Mouse (Mus musculus) lung, embryonic 15.5 days (tissue): ENCODE measurements at regions not wholly inside any gene's neighbourhood (a gene's known extent, or its start where the extent isn't known, plus 50 kb on each side); places are given as distances from the start of the nearest gene placed in this dataset.
"Not testable (repeated sequence)": the region's sequence is repeated elsewhere in the genome, so short reads cannot be mapped to it uniquely, and the experiment has no call there.

Source experiments
- ATAC-seq: fragments of 200-750 bp; cut with Nextera tagmentation; 2 replicates; pipeline ENCODE4 v1.8.0; 2017; ENCODE audit warnings: moderate number of reproducible peaks, borderline replicate concordance; ENCODE audit not compliant: low FRiP score, low TSS enrichment; ENCODE audit errors: extremely low read depth
- H3K27ac ChIP-seq: fragments of 300-500 bp; sonication (generic); 2 replicates; pipeline ENCODE4 v1.5.1; 2015; ENCODE audit warnings: moderate library complexity, mild to moderate bottlenecking, inconsistent platforms
- H3K27me3 ChIP-seq: fragments of 300-500 bp; sonication (generic); 2 replicates; pipeline ENCODE4 v1.6.1; 2015; ENCODE audit warnings: inconsistent platforms
- H3K36me3 ChIP-seq: fragments of 300-500 bp; sonication (generic); 2 replicates; pipeline ENCODE4 v1.6.1; 2015; ENCODE audit warnings: inconsistent platforms
- H3K4me1 ChIP-seq: fragments of 300-500 bp; sonication (generic); 2 replicates; pipeline ENCODE4 v1.6.1; 2015; ENCODE audit warnings: inconsistent platforms
- H3K4me2 ChIP-seq: fragments of 300-500 bp; sonication (generic); 2 replicates; pipeline ENCODE4 v1.6.1; 2015; ENCODE audit warnings: inconsistent platforms, mild to moderate bottlenecking, moderate library complexity
- H3K4me3 ChIP-seq: fragments of 300-500 bp; sonication (generic); 2 replicates; pipeline ENCODE4 v1.5.1; 2015; ENCODE audit warnings: mild to moderate bottlenecking, inconsistent platforms
- H3K9ac ChIP-seq: fragments of 300-500 bp; sonication (generic); 2 replicates; pipeline ENCODE4 v1.6.1; 2015; ENCODE audit warnings: inconsistent platforms
- H3K9me3 ChIP-seq: fragments of 300-500 bp; sonication (generic); 2 replicates; pipeline ENCODE4 v1.6.1; 2016; ENCODE audit warnings: inconsistent platforms
- WGBS: fragments of 180-500 bp; shearing (Covaris S2); methylation state at CpG from one replicate; pipeline ENCODE4 v1.1.7; 2015; 5-methylcytosine and 5-hydroxymethylcytosine counted together

- 70% methylated on average over 14 of the region's 14 CpGs for WGBS
- Histone ChIP-seq H3K9ac (no peak overlapping the region), H3K36me3 (no peaks in the 10 kb centered on the region), H3K27me3 (no peaks in the 10 kb centered on the region), H3K4me1 (no peaks in the 10 kb centered on the region), H3K9me3 (no peaks in the 10 kb centered on the region), H3K4me2 (no peak overlapping the region), H3K27ac (no peak overlapping the region), H3K4me3 (no peak overlapping the region)
- ATAC-seq, result no peak; the same call in 1 of the 2 replicates
Measured at GRCm38 (mm10) chr5:133010624-133011575, 467.8 kb upstream of the Auts2 start.

- Histone ChIP-seq H3K4me2 (no peak overlapping the region), H3K27me3 (no peaks in the 10 kb centered on the region), H3K9me3 (no peaks in the 10 kb centered on the region), H3K27ac (no peak overlapping the region), H3K4me3 (no peak overlapping the region), H3K4me1 (no peaks in the 10 kb centered on the region), H3K9ac (no peak overlapping the region), H3K36me3 (no peaks in the 10 kb centered on the region)
- WGBS, result 91% methylated on average over 7 of the region's 7 CpGs
- no peak for ATAC-seq
Measured at GRCm38 (mm10) chr5:132982866-132983265, 439.7 kb upstream of the Auts2 start.

GRCm38 (mm10) chr5:132979013-132979412 lies 435.9 kb upstream of the Auts2 start:
- 80% methylated on average over 5 of the region's 5 CpGs for WGBS
- H3K4me1 ChIP-seq, result no peaks in the 10 kb centered on the region
- no peak overlapping the region for H3K4me3 ChIP-seq
- H3K36me3 ChIP-seq, result no peaks in the 10 kb centered on the region
- no peak overlapping the region for H3K9ac ChIP-seq
- H3K27me3 ChIP-seq, result no peaks in the 10 kb centered on the region
- no peaks in the 10 kb centered on the region for H3K9me3 ChIP-seq
- ATAC-seq, result no peak
- H3K4me2 ChIP-seq, result no peak overlapping the region
- H3K27ac ChIP-seq, result no peak overlapping the region

GRCm38 (mm10) chr5:132975303-132975932 lies 432.3 kb upstream of the Auts2 start:
- 75% methylated on average over 4 of the region's 4 CpGs for WGBS
- no peaks in the 10 kb centered on the region for H3K4me1 ChIP-seq
- H3K27ac ChIP-seq, result no peak overlapping the region
- no peak for ATAC-seq
- H3K9me3 ChIP-seq, result no peaks in the 10 kb centered on the region; the same call in 1 of the 2 replicates
- H3K4me2 ChIP-seq, result no peak overlapping the region
- no peaks in the 10 kb centered on the region for H3K36me3 ChIP-seq
- H3K4me3 ChIP-seq, result no peak overlapping the region
- no peak overlapping the region for H3K9ac ChIP-seq
- H3K27me3 ChIP-seq, result no peaks in the 10 kb centered on the region

GRCm38 (mm10) chr5:132974876-132975275 lies 431.7 kb upstream of the Auts2 start:
- no peaks in the 10 kb centered on the region for H3K4me1 ChIP-seq
- no peak overlapping the region for H3K27ac ChIP-seq
- H3K9ac ChIP-seq, result no peak overlapping the region
- H3K27me3 ChIP-seq, result no peaks in the 10 kb centered on the region
- ATAC-seq, result no peak
- WGBS, result 31% methylated on average over 3 of the region's 3 CpGs
- no peaks in the 10 kb centered on the region; the same call in 1 of the 2 replicates for H3K9me3 ChIP-seq
- H3K4me3 ChIP-seq, result no peak overlapping the region
- H3K36me3 ChIP-seq, result no peaks in the 10 kb centered on the region
- no peak overlapping the region for H3K4me2 ChIP-seq

GRCm38 (mm10) chr5:132971046-132971445 lies 427.9 kb upstream of the Auts2 start:
- H3K36me3 ChIP-seq, result no peaks in the 10 kb centered on the region
- no peaks in the 10 kb centered on the region for H3K27me3 ChIP-seq
- 58% methylated on average over 7 of the region's 7 CpGs for WGBS

GRCm38 (mm10) chr5:132969376-132969775 lies 426.2 kb upstream of the Auts2 start:
- no peak overlapping the region for H3K4me3 ChIP-seq
- 62% methylated on average over 5 of the region's 5 CpGs for WGBS
- no peaks in the 10 kb centered on the region for H3K4me1 ChIP-seq
- H3K27me3 ChIP-seq, result no peaks in the 10 kb centered on the region
- no peak for ATAC-seq
- no peak overlapping the region for H3K4me2 ChIP-seq
- H3K9ac ChIP-seq, result no peak overlapping the region
- H3K9me3 ChIP-seq, result no peaks in the 10 kb centered on the region; the same call in 1 of the 2 replicates
- no peaks in the 10 kb centered on the region for H3K36me3 ChIP-seq
- H3K27ac ChIP-seq, result no peak overlapping the region

More at GRCm38 (mm10) chr5:132971046-132971445, 427.9 kb upstream of the Auts2 start:
- no peak overlapping the region for H3K4me3 ChIP-seq
- no peak overlapping the region for H3K4me2 ChIP-seq
- no peaks in the 10 kb centered on the region for H3K4me1 ChIP-seq
- no peaks in the 10 kb centered on the region; the same call in 1 of the 2 replicates for H3K9me3 ChIP-seq
- H3K9ac ChIP-seq, result no peak overlapping the region
- H3K27ac ChIP-seq, result no peak overlapping the region
- no peak for ATAC-seq

- Histone ChIP-seq H3K36me3 (no peaks in the 10 kb centered on the region), H3K9me3 (no peaks in the 10 kb centered on the region), H3K27ac (no peak overlapping the region), H3K27me3 (no peaks in the 10 kb centered on the region), H3K4me2 (no peak overlapping the region), H3K9ac (no peak overlapping the region), H3K4me3 (no peak overlapping the region), H3K4me1 (no peaks in the 10 kb centered on the region)
- ATAC-seq, result no peak
- 58% methylated on average over 1 of the region's 1 CpGs for WGBS
Measured at GRCm38 (mm10) chr5:132959901-132960300, 416.8 kb upstream of the Auts2 start.

- H3K36me3 ChIP-seq, result no peaks in the 10 kb centered on the region
- no peak overlapping the region for H3K27ac ChIP-seq
- no peak overlapping the region for H3K4me3 ChIP-seq
- H3K9ac ChIP-seq, result no peak overlapping the region
- H3K9me3 ChIP-seq, result no peaks in the 10 kb centered on the region
- H3K4me2 ChIP-seq, result no peak overlapping the region
- WGBS, result 22% methylated on average over 5 of the region's 5 CpGs
- ATAC-seq, result no peak
- no peaks in the 10 kb centered on the region for H3K27me3 ChIP-seq
- no peaks in the 10 kb centered on the region for H3K4me1 ChIP-seq
Measured at GRCm38 (mm10) chr5:132956184-132956583, 413.0 kb upstream of the Auts2 start.

- no peaks in the 10 kb centered on the region for H3K27me3 ChIP-seq
- H3K9me3 ChIP-seq, result no peaks in the 10 kb centered on the region
- no peak for ATAC-seq
- no peaks in the 10 kb centered on the region for H3K4me1 ChIP-seq
- H3K9ac ChIP-seq, result no peak overlapping the region
- no peak overlapping the region for H3K4me2 ChIP-seq
- H3K4me3 ChIP-seq, result no peak overlapping the region
- H3K27ac ChIP-seq, result no peak overlapping the region
- H3K36me3 ChIP-seq, result no peaks in the 10 kb centered on the region
- 86% methylated on average over 8 of the region's 8 CpGs for WGBS
Measured at GRCm38 (mm10) chr5:132955051-132955450, 411.9 kb upstream of the Auts2 start.

GRCm38 (mm10) chr5:132933439-132933980 lies 390.4 kb upstream of the Auts2 start:
- no peak for ATAC-seq
- Histone ChIP-seq H3K27ac (no peak overlapping the region), H3K4me2 (no peak overlapping the region), H3K9ac (no peak overlapping the region), H3K4me1 (no peaks in the 10 kb centered on the region), H3K9me3 (no peaks in the 10 kb centered on the region), H3K27me3 (no peaks in the 10 kb centered on the region), H3K4me3 (no peak overlapping the region), H3K36me3 (no peaks in the 10 kb centered on the region)
- WGBS, result 48% methylated on average over 9 of the region's 9 CpGs

GRCm38 (mm10) chr5:132929955-132930354 lies 386.8 kb upstream of the Auts2 start:
- not testable (repeated sequence) for H3K4me2 ChIP-seq, H3K9me3 ChIP-seq, H3K27ac ChIP-seq, H3K9ac ChIP-seq, H3K36me3 ChIP-seq, H3K4me1 ChIP-seq, ATAC-seq, H3K27me3 ChIP-seq, H3K4me3 ChIP-seq
- WGBS, result 82% methylated on average over 12 of the region's 12 CpGs
